Comparison of ENCODE assay signal across 8 mouse cellular contexts in the genomic region with DNA sequence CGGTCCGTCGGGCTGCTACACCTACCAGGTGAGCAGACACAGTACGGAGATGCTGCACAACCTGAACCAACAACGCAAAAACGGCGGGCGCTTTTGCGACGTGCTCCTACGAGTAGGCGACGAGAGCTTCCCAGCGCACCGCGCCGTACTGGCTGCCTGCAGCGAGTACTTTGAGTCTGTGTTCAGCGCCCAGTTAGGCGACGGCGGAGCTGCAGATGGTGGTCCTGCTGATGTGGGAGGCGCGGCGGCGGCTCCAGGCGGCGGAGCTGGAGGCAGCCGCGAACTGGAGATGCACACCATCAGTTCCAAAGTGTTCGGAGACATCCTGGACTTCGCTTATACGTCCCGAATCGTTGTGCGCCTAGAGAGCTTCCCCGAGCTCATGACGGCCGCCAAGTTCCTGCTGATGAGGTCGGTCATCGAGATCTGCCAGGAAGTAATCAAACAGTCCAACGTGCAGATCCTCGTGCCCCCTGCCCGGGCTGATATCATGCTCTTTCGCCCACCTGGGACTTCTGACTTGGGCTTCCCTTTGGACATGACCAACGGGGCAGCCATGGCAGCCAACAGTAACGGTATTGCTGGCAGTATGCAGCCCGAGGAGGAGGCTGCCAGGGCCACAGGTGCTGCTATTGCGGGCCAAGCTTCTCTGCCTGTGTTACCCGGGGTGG. TPM values are rescaled to one million over a fixed set of nuclear protein-coding genes. Genes with fewer than 3 reads are reported as not detected.
DNase-seq lines count a peak whose midpoint lies in the region; ATAC-seq and TF ChIP-seq lines count a peak whose summit lies in the region.

No protein-coding gene starts in this region.

- H3K27me3 ChIP-seq in intestine, embryonic 16.5 days (replicated peaks; ENCODE audit: control insufficient read depth, insufficient read depth, low read length) = no peaks in the 10 kb centered on the region
- peaks cover 5% of the 10 kb centered on the region; the same call in 1 of the 2 replicates for H3K27me3 ChIP-seq in midbrain, embryonic 12.5 days

- H3K36me3 ChIP-seq in intestine, embryonic 16.5 days (ENCODE audit: control insufficient read depth, insufficient read depth, low read length) = peaks cover 11% of the 10 kb centered on the region; the same call in 1 of the 2 replicates
- peaks cover 27% of the 10 kb centered on the region for H3K36me3 ChIP-seq in midbrain, embryonic 12.5 days

- intact Hi-C loops in gastrocnemius, adult 2 months (cut with DNase I) = loop anchor here (5.0 kb wide), 1 partner anchor 37 kb away; no protein-coding TSS in a partner anchor
- intact Hi-C loops in left cerebral cortex, postnatal 4 days (cut with DNase I) = no loop called here

- peak overlapping the region; percentile 94 for H3K4me3 ChIP-seq in gastrocnemius, adult 2 months
- peak overlapping the region; percentile 87 for H3K4me3 ChIP-seq in intestine, embryonic 16.5 days (ENCODE audit: low read length)
- H3K4me3 ChIP-seq in midbrain, embryonic 12.5 days = peak overlapping the region; percentile 74

- no peak for TF ChIP-seq CTCF in gastrocnemius, adult 2 months (IDR thresholded peaks at IDR 0.05)

- peak overlapping the region; percentile 99 for H3K9ac ChIP-seq in intestine, embryonic 16.5 days (ENCODE audit: low read depth, low read length)
- H3K9ac ChIP-seq in midbrain, embryonic 12.5 days (replicated peaks) = peak overlapping the region; percentile 97

- H3K4me1 ChIP-seq in intestine, embryonic 16.5 days (ENCODE audit: control insufficient read depth, insufficient read depth, low read length) = peaks cover 34% of the 10 kb centered on the region
- peaks cover 41% of the 10 kb centered on the region for H3K4me1 ChIP-seq in midbrain, embryonic 12.5 days

- H3K4me2 ChIP-seq in intestine, embryonic 16.5 days (ENCODE audit: low read depth, low read length) = peak overlapping the region; percentile 98
- peak overlapping the region; percentile 99 for H3K4me2 ChIP-seq in midbrain, embryonic 12.5 days (replicated peaks)

- H3K9me3 ChIP-seq in intestine, embryonic 16.5 days (ENCODE audit: control insufficient read depth, low read length) = no peaks in the 10 kb centered on the region
- no peaks in the 10 kb centered on the region for H3K9me3 ChIP-seq in midbrain, embryonic 12.5 days

- peak overlapping the region; percentile 99 for H3K27ac ChIP-seq in gastrocnemius, adult 2 months
- H3K27ac ChIP-seq in intestine, embryonic 16.5 days (ENCODE audit: low read length) = peak overlapping the region; percentile 100
- peak overlapping the region; percentile 100 for H3K27ac ChIP-seq in midbrain, embryonic 12.5 days (replicated peaks)

- peak; percentile 1 for ATAC-seq in intestine, embryonic 16.5 days
- no peak for ATAC-seq in midbrain, embryonic 12.5 days (ENCODE audit: low FRiP score, low read depth)

- WGBS in intestine, embryonic 16.5 days = under 1% methylated on average over 50 of the region's 50 CpGs
- under 1% methylated on average over 50 of the region's 50 CpGs for WGBS in midbrain, embryonic 12.5 days

- peak; percentile 63 for DNase-seq in gastrocnemius, adult 2 months
- no peak for DNase-seq in gastrocnemius, adult 18-20 months (ENCODE audit: low spot score)
- DNase-seq in cerebellum, adult 9-11 months = peak; percentile 81
- peak; percentile 47 to 62 for DNase-seq in frontal cortex, postnatal 25 days (ENCODE audit: low spot score in 2 of 2)
- peak; percentile 70 for DNase-seq in left cerebral cortex, postnatal 4 days
- peak; percentile 70 to 72 for DNase-seq in spleen, postnatal 10 days (ENCODE audit: low spot score in 2 of 2)

RNA-seq across cellular contexts. Expression of a gene that starts 2.1 kb away (rescaled TPM):
- total RNA-seq in gastrocnemius, adult 2 months (2021) = 10 to 100 TPM; 11.9 to 17.2 TPM
- 10 to 100 TPM; 11.3 to 12.7 TPM for total RNA-seq in gastrocnemius, adult 18-20 months (2021)
- 20.9 and 22.1 TPM in 2 replicates for polyA plus RNA-seq in intestine, embryonic 16.5 days (2015; fragmentation: Nextera tagmentation; extraction: Ambion mirVana)
- total RNA-seq in left cerebral cortex, postnatal 4 days (2021) = 10 to 100 TPM; 62.5 to 62.9 TPM
- 140 and 154 TPM in 2 replicates for polyA plus RNA-seq in midbrain, embryonic 12.5 days (2016; fragmentation: Nextera tagmentation; extraction: Ambion mirVana)

RNA-seq across cellular contexts. Expression of a gene that starts 24.6 kb away (rescaled TPM):
- 10 to 100 TPM; 44.1 to 45.0 TPM for total RNA-seq in gastrocnemius, adult 2 months (2021)
- 10 to 100 TPM; 44.5 to 45.0 TPM for total RNA-seq in gastrocnemius, adult 18-20 months (2021)
- 179 and 194 TPM in 2 replicates for polyA plus RNA-seq in intestine, embryonic 16.5 days (2015; fragmentation: Nextera tagmentation; extraction: Ambion mirVana)
- 10 to 100 TPM; 86.1 to 96.8 TPM for total RNA-seq in left cerebral cortex, postnatal 4 days (2021)
- polyA plus RNA-seq in midbrain, embryonic 12.5 days (2016; fragmentation: Nextera tagmentation; extraction: Ambion mirVana) = 264 and 285 TPM in 2 replicates

RNA-seq across cellular contexts. Expression of a gene that starts 39.4 kb away (rescaled TPM):
- 10 to 100 TPM; 17.7 to 21.7 TPM for total RNA-seq in gastrocnemius, adult 2 months (2021)
- total RNA-seq in gastrocnemius, adult 18-20 months (2021) = 10 to 100 TPM; 27.2 to 30.8 TPM
- polyA plus RNA-seq in intestine, embryonic 16.5 days (2015; fragmentation: Nextera tagmentation; extraction: Ambion mirVana) = 7.3 and 8.8 TPM in 2 replicates
- total RNA-seq in left cerebral cortex, postnatal 4 days (2021) = 10 to 100 TPM; 22.9 to 23.4 TPM
- polyA plus RNA-seq in midbrain, embryonic 12.5 days (2016; fragmentation: Nextera tagmentation; extraction: Ambion mirVana) = 17.3 TPM in 2 replicates
